In the genomic region with DNA sequence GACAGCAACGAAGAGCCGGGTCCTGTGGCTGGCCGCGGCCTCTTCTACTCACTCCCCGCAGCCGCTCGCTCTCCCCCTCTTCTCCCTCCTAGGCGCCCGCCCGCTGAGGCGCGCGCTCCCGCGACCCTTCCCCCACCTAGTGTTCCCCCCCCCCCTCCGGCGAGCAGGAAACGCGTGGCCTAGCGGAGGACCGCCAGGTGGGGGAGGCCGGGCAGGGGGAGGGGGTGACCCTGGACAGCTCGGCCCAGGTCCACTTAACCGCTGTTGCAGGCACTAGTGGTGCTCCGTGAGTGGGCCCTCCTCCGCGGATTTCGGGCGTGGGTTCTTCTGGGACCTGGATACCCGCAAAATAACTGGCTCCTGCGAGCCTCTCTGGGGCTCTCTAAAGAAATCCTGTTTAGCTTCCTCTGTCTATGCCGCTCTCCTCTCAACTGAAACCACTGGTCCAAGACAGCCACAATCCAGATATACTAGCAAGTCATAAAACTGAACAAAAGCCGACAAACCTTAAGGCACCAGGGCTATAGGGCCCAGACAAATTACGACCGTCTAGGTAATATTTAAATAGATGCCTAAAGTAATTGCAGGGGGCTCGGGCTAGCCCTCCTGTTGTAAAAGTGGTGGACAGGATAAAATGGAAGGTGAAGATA, we compare ENCODE assay signal across 10 mouse cellular contexts. TPM values are rescaled to one million over a fixed set of nuclear protein-coding genes. Genes with fewer than 3 reads are reported as not detected.
DNase-seq lines count a peak whose midpoint lies in the region; ATAC-seq and TF ChIP-seq lines count a peak whose summit lies in the region.
"Had no signal": no experiment of that assay in that cellular context is flagged by ENCODE, and none has a peak within 500 bp of the region (broad histone marks: within the 10 kb centered on the region; RNA-seq: fewer than 3 reads in every experiment).

A gene (minus strand): TSS at position 574 of the 650 bp plus-strand sequence.

- no peak within 1 kb of the TSS for H3K4me2 ChIP-seq in lung, embryonic 15.5 days
- peak within 1 kb of the TSS; percentile 35 for H3K4me2 ChIP-seq in intestine, postnatal 0 days (replicated peaks; ENCODE audit: low read depth)
- peak within 1 kb of the TSS; percentile 67 for H3K4me2 ChIP-seq in limb, embryonic 15.5 days
- H3K4me2 ChIP-seq: midbrain, embryonic 13.5 days had no signal

- no peak for ATAC-seq in lung, embryonic 15.5 days (ENCODE audit: borderline replicate concordance, extremely low read depth, low FRiP score, low TSS enrichment)
- ATAC-seq in intestine, postnatal 0 days, result no peak
- peak; percentile 42 for ATAC-seq in limb, embryonic 15.5 days (ENCODE audit: insufficient number of reproducible peaks, low FRiP score, low TSS enrichment, low read depth)
- ATAC-seq: midbrain, embryonic 13.5 days had no signal

- no peak for DNase-seq in lung, postnatal 14 days
- DNase-seq in adrenal gland, postnatal 25 days, result no peak
- DNase-seq in left cerebral cortex, postnatal 4 days, result no peak
- no peak for DNase-seq in adrenal gland, adult 18-20 months (ENCODE audit: low spot score in 2 of 2)

- TF ChIP-seq POLR2A in embryonic fibroblast, embryonic 13.5 days (IDR thresholded peaks at IDR 0.05; ENCODE audit: low read depth, low read length), result no peak

- intact Hi-C loops in left cerebral cortex, postnatal 4 days (cut with DNase I), result no loop called here

- H3K27me3 ChIP-seq in lung, embryonic 15.5 days, result peaks cover 97% of the 10 kb centered on the region
- peaks cover 97% of the 10 kb centered on the region for H3K27me3 ChIP-seq in intestine, postnatal 0 days (replicated peaks; ENCODE audit: control insufficient read depth, insufficient read depth, low read length)
- no peaks in the 10 kb centered on the region for H3K27me3 ChIP-seq in limb, embryonic 15.5 days

- peaks cover 20% of the 10 kb centered on the region for H3K4me1 ChIP-seq in lung, embryonic 15.5 days
- H3K4me1 ChIP-seq in embryonic fibroblast, embryonic 13.5 days (ENCODE audit: control insufficient read depth, insufficient read depth, low read length), result no peaks in the 10 kb centered on the region
- no peaks in the 10 kb centered on the region for H3K4me1 ChIP-seq in intestine, postnatal 0 days (replicated peaks; ENCODE audit: control insufficient read depth, insufficient read depth, low read length)
- peaks cover 20% of the 10 kb centered on the region for H3K4me1 ChIP-seq in limb, embryonic 15.5 days
- H3K4me1 ChIP-seq: midbrain, embryonic 13.5 days had no signal

- no peak within 1 kb of the TSS for H3K27ac ChIP-seq in lung, embryonic 15.5 days
- peak within 1 kb of the TSS; percentile 55 for H3K27ac ChIP-seq in embryonic fibroblast, embryonic 13.5 days (ENCODE audit: insufficient read depth, low read length)
- no peak within 1 kb of the TSS; the same call in 1 of the 2 replicates for H3K27ac ChIP-seq in intestine, postnatal 0 days (ENCODE audit: low read depth, low read length)
- H3K27ac ChIP-seq in limb, embryonic 15.5 days, result peak within 1 kb of the TSS; percentile 96
- H3K27ac ChIP-seq: left cerebral cortex, adult 2 months; midbrain, embryonic 13.5 days had no signal

- H3K36me3 ChIP-seq in lung, embryonic 15.5 days, result no peaks in the 10 kb centered on the region
- H3K36me3 ChIP-seq in intestine, postnatal 0 days (ENCODE audit: control insufficient read depth, insufficient read depth), result no peaks in the 10 kb centered on the region
- no peaks in the 10 kb centered on the region for H3K36me3 ChIP-seq in limb, embryonic 15.5 days
- H3K36me3 ChIP-seq: midbrain, embryonic 13.5 days had no signal

- 0 out of 2 replicates have a peak within 1 kb of the TSS, but pooled peaks have one; percentile 8 for H3K4me3 ChIP-seq in lung, embryonic 15.5 days
- H3K4me3 ChIP-seq in embryonic fibroblast, embryonic 13.5 days (ENCODE audit: insufficient read depth, low read length), result peak within 1 kb of the TSS; percentile 52
- H3K4me3 ChIP-seq in intestine, postnatal 0 days (ENCODE audit: low read depth, low read length), result peak within 1 kb of the TSS; percentile 32
- peak within 1 kb of the TSS; percentile 59 for H3K4me3 ChIP-seq in limb, embryonic 15.5 days
- H3K4me3 ChIP-seq: left cerebral cortex, adult 2 months; midbrain, embryonic 13.5 days had no signal

- WGBS in lung, embryonic 15.5 days, result 1% methylated on average over 19 of the region's 36 CpGs
- 2% methylated on average over 24 of the region's 36 CpGs for WGBS in intestine, postnatal 0 days
- under 1% methylated on average over 20 of the region's 36 CpGs for WGBS in limb, embryonic 15.5 days

- H3K9me3 ChIP-seq in lung, embryonic 15.5 days, result no peaks in the 10 kb centered on the region
- no peaks in the 10 kb centered on the region for H3K9me3 ChIP-seq in intestine, postnatal 0 days (ENCODE audit: control insufficient read depth)
- H3K9me3 ChIP-seq in limb, embryonic 15.5 days, result no peaks in the 10 kb centered on the region
- H3K9me3 ChIP-seq: midbrain, embryonic 13.5 days had no signal

- H3K9ac ChIP-seq in lung, embryonic 15.5 days, result no peak within 1 kb of the TSS
- H3K9ac ChIP-seq in intestine, postnatal 0 days (ENCODE audit: low read depth, low read length), result no peak within 1 kb of the TSS
- H3K9ac ChIP-seq in limb, embryonic 15.5 days, result peak within 1 kb of the TSS; percentile 85
- H3K9ac ChIP-seq: midbrain, embryonic 13.5 days had no signal

- TF ChIP-seq CTCF in embryonic fibroblast, embryonic 13.5 days (IDR thresholded peaks at IDR 0.05; ENCODE audit: borderline replicate concordance, insufficient read depth, low read length), result no peak
- no peak for TF ChIP-seq CTCF in intestine, postnatal 0 days (IDR thresholded peaks at IDR 0.05; ENCODE audit: low read depth)

RNA-seq across cellular contexts. Expression of the gene that starts here (rescaled TPM):
- polyA plus RNA-seq in lung, embryonic 15.5 days (2015; fragmentation: Nextera tagmentation; extraction: Ambion mirVana), result 0.16 and 0.29 TPM in 2 replicates
- 9.9 and 13.6 TPM in 2 replicates for polyA plus RNA-seq in embryonic fibroblast, embryonic 13.5 days (2011; ENCODE audit: insufficient read length, low read depth, missing spikeins)
- 1.1 and 3.0 TPM in 2 replicates for polyA plus RNA-seq in intestine, postnatal 0 days (2015; fragmentation: Nextera tagmentation; extraction: Ambion mirVana)
- 30.8 and 34.0 TPM in 2 replicates for polyA plus RNA-seq in limb, embryonic 15.5 days (2015; fragmentation: Nextera tagmentation; extraction: Ambion mirVana)
- total RNA-seq in adrenal gland, postnatal 25 days (2021), result 0.61 and 1.5 TPM in 2 replicates
- not detected for total RNA-seq in left cerebral cortex, postnatal 4 days (2021)
- under 1 TPM; 0.19 to 0.30 TPM for total RNA-seq in adrenal gland, adult 18-20 months (2021)
- total RNA-seq: left cerebral cortex, adult 2 months had no signal
- polyA plus RNA-seq: midbrain, embryonic 13.5 days had no signal

Comparison
In these comparisons a context has a peak if more than half of its experiments do, and no peak if none do; other contexts are left out.
1. H3K27ac ChIP-seq: peak in embryonic fibroblast, embryonic 13.5 days (single experiment) and limb, embryonic 15.5 days (single experiment); none in lung, embryonic 15.5 days (single experiment) and intestine, postnatal 0 days (single experiment).
2. H3K4me3 ChIP-seq: peak in every context shown above with its lines; median percentile 59 in limb, embryonic 15.5 days; 52 in embryonic fibroblast, embryonic 13.5 days; 32 in intestine, postnatal 0 days; 8 in lung, embryonic 15.5 days.